Mouse (Mus musculus) small intestine, adult 2 months (tissue): ENCODE results near the gene Hhat.

Experiments used
- CTCF ChIP-seq: fragments of 200-500 bp; IDR thresholded peaks from 2 replicates; pipeline ENCODE4 v1.5.1; 2012; ENCODE audit warnings: low read depth, mild to moderate bottlenecking, control low read depth, inconsistent platforms, low read length, moderate library complexity, mixed read lengths; ENCODE audit not compliant: insufficient replicate concordance, insufficient read length; ENCODE audit errors: extremely low read depth
- POLR2A ChIP-seq: fragments of 200-500 bp; IDR thresholded peaks from 2 replicates; pipeline ENCODE4 v1.6.1; 2012; ENCODE audit warnings: low read depth, mild to moderate bottlenecking, control low read depth, inconsistent platforms, low read length, moderate library complexity

- TF ChIP-seq POLR2A: no peak
- TF ChIP-seq CTCF: no peak
Measured at GRCm38 (mm10) chr1:192778206-192778605, 7.2 kb upstream of the Hhat start.
